Mouse (Mus musculus) intestine, embryonic 14.5 days (tissue): ENCODE results near the gene Pmpcb. TPM values are rescaled to one million over a fixed set of nuclear protein-coding genes. Genes with fewer than 3 reads are reported as not detected.
"Not testable (repeated sequence)": the region's sequence is repeated elsewhere in the genome, so short reads cannot be mapped to it uniquely, and the experiment has no call there.

Experiments used
- ATAC-seq: fragments of 200-750 bp; cut with Nextera tagmentation; replicated peaks from 2 replicates; pipeline ENCODE4 v1.8.0; 2017; ENCODE audit warnings: low read depth, moderate number of reproducible peaks, moderate TSS enrichment, moderate library complexity; ENCODE audit not compliant: low FRiP score, low TSS enrichment
- DNase-seq: peaks from one replicate; pipeline ENCODE4 v3.0.0-alpha.2; 2018; ENCODE audit warnings: low spot score
- H3K27ac ChIP-seq: fragments of 300-500 bp; sonication (generic); 2 replicates; pipeline ENCODE4 v1.5.1; 2014; ENCODE audit warnings: low read depth, mild to moderate bottlenecking, control low read depth
- H3K27me3 ChIP-seq: fragments of 300-500 bp; sonication (generic); replicated peaks from 2 replicates; pipeline ENCODE4 v1.6.1; 2014; ENCODE audit warnings: low read length, control low read depth; ENCODE audit not compliant: control insufficient read depth, insufficient read depth
- H3K36me3 ChIP-seq: fragments of 300-500 bp; sonication (generic); 2 replicates; pipeline ENCODE4 v1.6.1; 2014; ENCODE audit warnings: low read length, control low read depth; ENCODE audit not compliant: control insufficient read depth, insufficient read depth
- H3K4me1 ChIP-seq: fragments of 300-500 bp; sonication (generic); replicated peaks from 2 replicates; pipeline ENCODE4 v1.6.1; 2014; ENCODE audit warnings: low read length, control low read depth, mixed read lengths; ENCODE audit not compliant: control insufficient read depth, insufficient read depth
- H3K4me2 ChIP-seq: fragments of 300-500 bp; sonication (generic); 2 replicates; pipeline ENCODE4 v1.6.1; 2014; ENCODE audit warnings: low read length
- H3K4me3 ChIP-seq: fragments of 300-500 bp; sonication (generic); 2 replicates; pipeline ENCODE4 v1.5.1; 2014; ENCODE audit warnings: low read depth, low read length, control low read depth, mixed read lengths
- H3K9ac ChIP-seq: fragments of 300-500 bp; sonication (generic); 2 replicates; pipeline ENCODE4 v1.6.1; 2014; ENCODE audit warnings: mild to moderate bottlenecking, low read length
- H3K9me3 ChIP-seq: fragments of 300-500 bp; sonication (generic); 2 replicates; pipeline ENCODE4 v1.6.1; 2016; ENCODE audit warnings: low read length, control low read depth; ENCODE audit not compliant: control insufficient read depth
- WGBS: fragments of 180-500 bp; shearing (Covaris S2); extraction: QIAGEN DNeasy Blood & Tissue Kit; methylation state at CpG from one replicate; pipeline ENCODE4 v1.1.7; 2014; 5-methylcytosine and 5-hydroxymethylcytosine counted together
- polyA plus RNA-seq: library from polyadenylated mRNA; unstranded; fragments of >200 nt; fragmentation: Nextera tagmentation; extraction: Ambion mirVana; gene quantifications from 2 replicates; pipeline ENCODE4 v1.2.1, GENCODE M21; 2014

Gene Pmpcb
- polyA plus RNA-seq, result 78.4 and 84.1 TPM in 2 replicates

- under 1% methylated on average over 42 of the region's 42 CpGs for WGBS
Measured at GRCm38 (mm10) chr5:21736956-21737585, at the start of gene Pmpcb. TSS of gene Pmpcb (plus strand) at chr5:21737141.

GRCm38 (mm10) chr5:21692230-21692629 is 44.7 kb upstream of the Pmpcb start:
- Histone ChIP-seq H3K36me3 (no peaks in the 10 kb centered on the region), H3K9ac (no peak overlapping the region), H3K4me3 (no peak overlapping the region), H3K4me2 (no peak overlapping the region), H3K4me1 (no peaks in the 10 kb centered on the region), H3K9me3 (no peaks in the 10 kb centered on the region), H3K27ac (no peak overlapping the region), H3K27me3 (no peaks in the 10 kb centered on the region)
- ATAC-seq (no peak), DNase-seq (no peak)
- 82% methylated on average over 5 of the region's 5 CpGs for WGBS

More at GRCm38 (mm10) chr5:21736956-21737585, at the start of gene Pmpcb:
- no peaks in the 10 kb centered on the region for H3K27me3 ChIP-seq
- H3K36me3 ChIP-seq, result peaks cover 30% of the 10 kb centered on the region
- H3K4me3 ChIP-seq, result peak within 1 kb of the TSS; percentile 92
- peak; percentile 87 for ATAC-seq
- H3K4me1 ChIP-seq, result peaks cover 13% of the 10 kb centered on the region
- peak within 1 kb of the TSS; percentile 88 for H3K4me2 ChIP-seq
- peak within 1 kb of the TSS; percentile 83 for H3K9ac ChIP-seq
- no peaks in the 10 kb centered on the region for H3K9me3 ChIP-seq
- H3K27ac ChIP-seq, result peak within 1 kb of the TSS; percentile 73
- DNase-seq, result peak; percentile 93

GRCm38 (mm10) chr5:21693372-21693870 is 43.5 kb upstream of the Pmpcb start:
- Histone ChIP-seq H3K4me1 (no peaks in the 10 kb centered on the region), H3K36me3 (no peaks in the 10 kb centered on the region), H3K9me3 (no peaks in the 10 kb centered on the region), H3K9ac (no peak overlapping the region), H3K27ac (no peak overlapping the region), H3K27me3 (no peaks in the 10 kb centered on the region), H3K4me2 (no peak overlapping the region), H3K4me3 (no peak overlapping the region)
- ATAC-seq, result no peak
- WGBS, result 47% methylated on average over 3 of the region's 3 CpGs
- DNase-seq, result no peak

GRCm38 (mm10) chr5:21694854-21695490 is 42.0 kb upstream of the Pmpcb start:
- Histone ChIP-seq H3K27me3 (no peaks in the 10 kb centered on the region), H3K4me1 (no peaks in the 10 kb centered on the region), H3K36me3 (no peaks in the 10 kb centered on the region), H3K27ac (no peak overlapping the region), H3K4me2 (no peak overlapping the region), H3K4me3 (no peak overlapping the region), H3K9me3 (no peaks in the 10 kb centered on the region), H3K9ac (no peak overlapping the region)
- ATAC-seq (0 out of 2 replicates have a peak, but pooled peaks have one; percentile 15), DNase-seq (no peak)
- 81% methylated on average over 3 of the region's 3 CpGs for WGBS

DNA sequence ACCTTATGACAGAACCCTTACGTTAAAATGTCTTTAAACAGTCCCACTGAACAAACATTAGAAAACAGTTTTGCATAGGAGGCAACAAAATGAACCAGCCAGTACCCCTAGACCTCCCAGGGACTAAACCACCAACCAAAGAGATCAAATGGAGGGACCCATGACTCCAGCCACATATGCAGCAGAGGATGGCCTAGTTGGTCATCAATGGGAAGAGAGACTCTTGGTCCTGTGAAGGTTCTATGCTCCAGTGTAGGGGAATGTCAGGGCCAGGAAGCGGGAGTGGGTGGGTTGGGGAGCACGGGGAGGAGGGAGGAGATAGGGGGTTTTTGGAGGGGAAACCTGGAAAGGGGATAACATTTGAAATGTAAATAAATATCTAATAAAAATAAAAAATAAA is 37.4 kb upstream of the Pmpcb start:
- not testable (repeated sequence) for H3K27ac ChIP-seq, ATAC-seq, H3K27me3 ChIP-seq, H3K4me3 ChIP-seq, H3K36me3 ChIP-seq, H3K9me3 ChIP-seq, DNase-seq, H3K4me2 ChIP-seq, H3K9ac ChIP-seq, H3K4me1 ChIP-seq
- WGBS, result 86% methylated on average over 3 of the region's 3 CpGs

- Histone ChIP-seq H3K27me3 (no peaks in the 10 kb centered on the region), H3K27ac (no peak overlapping the region), H3K9me3 (no peaks in the 10 kb centered on the region), H3K36me3 (no peaks in the 10 kb centered on the region), H3K4me1 (no peaks in the 10 kb centered on the region), H3K4me3 (peak overlapping the region; percentile 67), H3K9ac (peak overlapping the region; percentile 41), H3K4me2 (peak overlapping the region; percentile 77)
- WGBS, result 14% methylated on average over 10 of the region's 10 CpGs
- ATAC-seq, result no peak
- no peak for DNase-seq
Measured at GRCm38 (mm10) chr5:21700272-21700821, 36.6 kb upstream of the Pmpcb start.

DNA sequence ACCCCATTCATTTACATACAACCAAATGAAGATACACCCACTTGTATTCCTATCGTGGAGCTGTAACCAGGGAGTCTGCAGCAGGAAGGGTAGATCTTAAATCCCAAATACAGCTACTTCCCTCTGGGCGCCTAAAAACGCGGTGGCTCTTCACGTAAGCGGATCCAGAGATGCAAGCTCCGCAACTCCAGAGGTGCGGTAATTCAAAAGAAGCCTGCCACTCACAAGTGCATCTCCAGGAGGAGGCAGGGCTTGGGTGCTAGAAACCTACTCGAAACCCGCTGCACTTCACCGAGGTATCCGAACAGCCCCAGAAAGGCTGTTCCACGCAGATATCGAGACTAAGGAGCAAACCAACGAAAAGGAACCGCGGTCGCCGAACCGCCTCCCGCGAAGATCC is 36.0 kb upstream of the Pmpcb start:
- Histone ChIP-seq H3K4me2 (peak overlapping the region; percentile 77), H3K9me3 (no peaks in the 10 kb centered on the region), H3K36me3 (no peaks in the 10 kb centered on the region), H3K27me3 (no peaks in the 10 kb centered on the region), H3K4me1 (no peaks in the 10 kb centered on the region), H3K4me3 (peak overlapping the region; percentile 67), H3K27ac (no peak overlapping the region), H3K9ac (peak overlapping the region; percentile 41)
- DNase-seq (no peak), ATAC-seq (no peak)
- WGBS, result under 1% methylated on average over 22 of the region's 22 CpGs

DNA sequence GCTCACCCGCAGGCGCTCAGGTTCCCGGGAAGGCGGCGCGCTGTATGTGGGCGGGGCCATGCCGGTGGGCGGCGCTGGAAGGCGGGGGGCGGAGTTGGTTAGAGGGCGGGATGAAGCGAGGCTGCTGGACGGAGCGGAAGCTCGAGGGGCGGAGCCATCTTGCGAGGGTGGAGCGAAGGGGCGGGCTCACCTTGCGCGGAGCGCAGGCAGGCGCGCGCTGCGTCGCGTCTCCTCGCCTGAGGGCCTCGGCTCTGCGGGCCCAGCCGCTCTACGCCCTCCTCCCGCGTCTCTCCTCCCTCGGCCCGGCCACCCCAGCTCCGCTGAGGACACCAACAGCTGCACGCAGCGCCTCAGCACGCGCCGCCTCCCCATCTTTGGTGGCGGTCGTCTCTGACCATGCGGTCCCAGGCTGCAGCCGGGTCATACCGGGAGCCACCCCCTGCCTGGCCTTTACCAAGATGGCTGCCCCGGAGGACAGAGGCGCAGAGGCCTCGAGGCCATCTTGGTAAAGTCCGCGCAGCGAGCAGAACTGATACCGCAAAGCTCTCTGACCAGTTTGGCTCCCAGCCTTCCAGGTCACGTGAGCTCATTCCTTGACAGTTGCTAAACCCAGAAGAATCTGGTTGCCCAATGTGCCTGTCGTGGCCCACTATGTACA is 35.5 kb upstream of the Pmpcb start, which contains the start of gene Napepld:
Napepld (minus strand) TSS at position 46 of the 658 bp plus-strand sequence.
- Histone ChIP-seq H3K27ac (peak within 1 kb of the TSS; percentile 95), H3K9me3 (no peaks in the 10 kb centered on the region), H3K36me3 (no peaks in the 10 kb centered on the region), H3K4me1 (no peaks in the 10 kb centered on the region), H3K9ac (peak within 1 kb of the TSS; percentile 79), H3K27me3 (no peaks in the 10 kb centered on the region), H3K4me2 (peak within 1 kb of the TSS; percentile 77), H3K4me3 (peak within 1 kb of the TSS; percentile 67)
- under 1% methylated on average over 40 of the region's 59 CpGs for WGBS
- ATAC-seq, result peak; percentile 100
- DNase-seq, result peak; percentile 100
